Mouse (Mus musculus): ENCODE measurements at regions not wholly inside any gene's neighbourhood (a gene's known extent, or its start where the extent isn't known, plus 50 kb on each side); places are given as distances from the start of the nearest gene placed in this dataset.
A peak's percentile ranks its signal among the peaks of the same experiment; 100 is the strongest.

GRCm38 (mm10) chr13:51899319-51900042, 53.0 kb downstream of the Gadd45g start:
- Histone ChIP-seq H3K4me2 (no peak overlapping the region), H3K9ac (replicated peaks) (no peak overlapping the region), H3K4me3 (replicated peaks) (no peak overlapping the region), H3K4me1 (replicated peaks) (peaks cover 23% of the 10 kb centered on the region), H3K27ac (no peak overlapping the region), H3K27me3 (no peaks in the 10 kb centered on the region; the same call in 1 of the 2 replicates), H3K9me3 (peaks cover 7% of the 10 kb centered on the region; the same call in 1 of the 2 replicates), H3K36me3 (no peaks in the 10 kb centered on the region)
- ATAC-seq (ENCODE audit: insufficient number of reproducible peaks, insufficient read depth, low FRiP score, low TSS enrichment, low read depth), result no peak
- WGBS, result 43% methylated on average over 9 of the region's 9 CpGs

GRCm38 (mm10) chr13:51900043-51900440, 53.6 kb downstream of the Gadd45g start:
- Histone ChIP-seq H3K27me3 (no peaks in the 10 kb centered on the region; the same call in 1 of the 2 replicates), H3K4me1 (replicated peaks) (peaks cover 23% of the 10 kb centered on the region), H3K36me3 (no peaks in the 10 kb centered on the region), H3K27ac (no peak overlapping the region), H3K4me3 (replicated peaks) (no peak overlapping the region), H3K9ac (replicated peaks) (no peak overlapping the region), H3K4me2 (no peak overlapping the region), H3K9me3 (peaks cover 1% of the 10 kb centered on the region; the same call in 1 of the 2 replicates)
- ATAC-seq (ENCODE audit: insufficient number of reproducible peaks, insufficient read depth, low FRiP score, low TSS enrichment, low read depth), result no peak
- 85% methylated on average over 3 of the region's 3 CpGs for WGBS

GRCm38 (mm10) chr13:51902482-51903285, 56.2 kb downstream of the Gadd45g start:
- no peak overlapping the region; the same call in 1 of the 2 replicates for H3K4me3 ChIP-seq (replicated peaks)
- no peak for ATAC-seq (ENCODE audit: insufficient number of reproducible peaks, insufficient read depth, low FRiP score, low TSS enrichment, low read depth)
- peaks cover 23% of the 10 kb centered on the region for H3K4me1 ChIP-seq (replicated peaks)
- no peaks in the 10 kb centered on the region for H3K36me3 ChIP-seq
- 27% methylated on average over 19 of the region's 19 CpGs for WGBS
- H3K27ac ChIP-seq, result peak overlapping the region; percentile 31; the same call in 1 of the 2 replicates
- H3K9me3 ChIP-seq, result no peaks in the 10 kb centered on the region
- H3K4me2 ChIP-seq, result peak overlapping the region; percentile 51
- H3K27me3 ChIP-seq, result no peaks in the 10 kb centered on the region; the same call in 1 of the 2 replicates
- H3K9ac ChIP-seq (replicated peaks), result peak overlapping the region; percentile 28; the same call in 1 of the 2 replicates

GRCm38 (mm10) chr13:51903324-51903939, 57.0 kb downstream of the Gadd45g start:
- peak; percentile 69 for ATAC-seq (ENCODE audit: insufficient number of reproducible peaks, insufficient read depth, low FRiP score, low TSS enrichment, low read depth)

GRCm38 (mm10) chr13:51905270-51905669, 58.8 kb downstream of the Gadd45g start:
- no peak for ATAC-seq (ENCODE audit: insufficient number of reproducible peaks, insufficient read depth, low FRiP score, low TSS enrichment, low read depth)
- WGBS, result 87% methylated on average over 5 of the region's 5 CpGs
- Histone ChIP-seq H3K27me3 (no peaks in the 10 kb centered on the region; the same call in 1 of the 2 replicates), H3K4me1 (replicated peaks) (peaks cover 18% of the 10 kb centered on the region), H3K9me3 (no peaks in the 10 kb centered on the region), H3K4me3 (replicated peaks) (no peak overlapping the region), H3K36me3 (no peaks in the 10 kb centered on the region), H3K27ac (no peak overlapping the region), H3K9ac (replicated peaks) (no peak overlapping the region), H3K4me2 (no peak overlapping the region)

More at GRCm38 (mm10) chr13:51903324-51903939, 57.0 kb downstream of the Gadd45g start:
- Histone ChIP-seq H3K36me3 (no peaks in the 10 kb centered on the region), H3K27ac (no peak overlapping the region), H3K9me3 (no peaks in the 10 kb centered on the region), H3K9ac (replicated peaks) (0 out of 2 replicates have a peak overlapping the region, but pooled peaks have one; percentile 9), H3K4me3 (replicated peaks) (no peak overlapping the region), H3K27me3 (no peaks in the 10 kb centered on the region; the same call in 1 of the 2 replicates), H3K4me1 (replicated peaks) (peaks cover 20% of the 10 kb centered on the region), H3K4me2 (peak overlapping the region; percentile 51)
- WGBS, result 11% methylated on average over 11 of the region's 11 CpGs

- H3K27me3 ChIP-seq, result no peaks in the 10 kb centered on the region; the same call in none of the 2 replicates
- H3K36me3 ChIP-seq, result no peaks in the 10 kb centered on the region
- peaks cover 18% of the 10 kb centered on the region for H3K4me1 ChIP-seq (replicated peaks)
- whole genome bisulfite sequencing, result 78% methylated on average over 3 of the region's 3 CpGs
- H3K9ac ChIP-seq (replicated peaks), result no peak overlapping the region
- no peak overlapping the region for H3K4me2 ChIP-seq
- H3K9me3 ChIP-seq, result no peaks in the 10 kb centered on the region
- no peak overlapping the region for H3K4me3 ChIP-seq (replicated peaks)
- H3K27ac ChIP-seq, result no peak overlapping the region
- ATAC-seq (ENCODE audit: insufficient number of reproducible peaks, insufficient read depth, low FRiP score, low TSS enrichment, low read depth), result no peak
Measured at GRCm38 (mm10) chr13:51906103-51906502, 59.6 kb downstream of the Gadd45g start.

GRCm38 (mm10) chr13:51908514-51908913, 62.0 kb downstream of the Gadd45g start:
- peaks cover 7% of the 10 kb centered on the region for H3K27me3 ChIP-seq
- H3K4me2 ChIP-seq, result no peak overlapping the region
- 86% methylated on average over 7 of the region's 7 CpGs for WGBS
- no peaks in the 10 kb centered on the region for H3K36me3 ChIP-seq
- peaks cover 17% of the 10 kb centered on the region for H3K4me1 ChIP-seq (replicated peaks)
- no peak for ATAC-seq (ENCODE audit: insufficient number of reproducible peaks, insufficient read depth, low FRiP score, low TSS enrichment, low read depth)
- no peaks in the 10 kb centered on the region for H3K9me3 ChIP-seq
- no peak overlapping the region for H3K27ac ChIP-seq
- H3K4me3 ChIP-seq (replicated peaks), result no peak overlapping the region
- no peak overlapping the region for H3K9ac ChIP-seq (replicated peaks)

- WGBS, result 46% methylated on average over 17 of the region's 17 CpGs
- peaks cover 17% of the 10 kb centered on the region for H3K27me3 ChIP-seq
- H3K9ac ChIP-seq (replicated peaks), result no peak overlapping the region
- H3K4me3 ChIP-seq (replicated peaks), result no peak overlapping the region
- H3K36me3 ChIP-seq, result no peaks in the 10 kb centered on the region
- ATAC-seq (ENCODE audit: insufficient number of reproducible peaks, insufficient read depth, low FRiP score, low TSS enrichment, low read depth), result no peak
- no peaks in the 10 kb centered on the region for H3K9me3 ChIP-seq
- H3K4me1 ChIP-seq (replicated peaks), result peaks cover 13% of the 10 kb centered on the region
- no peak overlapping the region for H3K4me2 ChIP-seq
- H3K27ac ChIP-seq, result no peak overlapping the region
Measured at GRCm38 (mm10) chr13:51911296-51911998, 65.0 kb downstream of the Gadd45g start.

- peaks cover 21% of the 10 kb centered on the region for H3K4me1 ChIP-seq (replicated peaks)
- WGBS, result 52% methylated on average over 5 of the region's 5 CpGs
- H3K4me2 ChIP-seq, result no peak overlapping the region
- no peak overlapping the region for H3K4me3 ChIP-seq (replicated peaks)
- peaks cover 24% of the 10 kb centered on the region for H3K27me3 ChIP-seq
- no peak overlapping the region for H3K9ac ChIP-seq (replicated peaks)
- no peaks in the 10 kb centered on the region for H3K36me3 ChIP-seq
- H3K9me3 ChIP-seq, result no peaks in the 10 kb centered on the region
- H3K27ac ChIP-seq, result no peak overlapping the region
- ATAC-seq (ENCODE audit: insufficient number of reproducible peaks, insufficient read depth, low FRiP score, low TSS enrichment, low read depth), result no peak
Measured at GRCm38 (mm10) chr13:51912477-51912876, 66.0 kb downstream of the Gadd45g start.

- WGBS, result 94% methylated on average over 3 of the region's 3 CpGs
- H3K27ac ChIP-seq, result no peak overlapping the region
- peaks cover 29% of the 10 kb centered on the region for H3K27me3 ChIP-seq
- H3K4me3 ChIP-seq (replicated peaks), result no peak overlapping the region
- no peak overlapping the region for H3K9ac ChIP-seq (replicated peaks)
- no peak for ATAC-seq (ENCODE audit: insufficient number of reproducible peaks, insufficient read depth, low FRiP score, low TSS enrichment, low read depth)
- peaks cover 26% of the 10 kb centered on the region for H3K4me1 ChIP-seq (replicated peaks)
- no peak overlapping the region for H3K4me2 ChIP-seq
- no peaks in the 10 kb centered on the region for H3K36me3 ChIP-seq
- no peaks in the 10 kb centered on the region for H3K9me3 ChIP-seq
Measured at GRCm38 (mm10) chr13:51912994-51913393, 66.5 kb downstream of the Gadd45g start.

Data from limb, embryonic 12.5 days (tissue).